Mouse (Mus musculus): Measurements from ENCODE around the gene Soga1.

Soga1 gene

GRCm38 (mm10) chr2:156987316-156987715 lies 91.7 kb downstream of the Soga1 start:
- no peak for DNase-seq (ENCODE audit: low spot score in 2 of 2)

- no peak for DNase-seq (ENCODE audit: low spot score in 2 of 2)
Observed at GRCm38 (mm10) chr2:156982864-156983263, 96.2 kb downstream of the Soga1 start.

- no peak for DNase-seq (ENCODE audit: low spot score in 2 of 2)
Observed at GRCm38 (mm10) chr2:156981291-156981690, 97.8 kb downstream of the Soga1 start.

- no peak for DNase-seq (ENCODE audit: low spot score in 2 of 2)
Observed at GRCm38 (mm10) chr2:156980059-156980458, 99.0 kb downstream of the Soga1 start.

- no peak for DNase-seq (ENCODE audit: low spot score in 2 of 2)
Observed at GRCm38 (mm10) chr2:156976711-156977110, 102.3 kb downstream of the Soga1 start.

- DNase-seq (ENCODE audit: low spot score in 2 of 2) = peak; percentile 16 to 32
Observed at GRCm38 (mm10) chr2:156974967-156975366, 104.1 kb downstream of the Soga1 start.

GRCm38 (mm10) chr2:156973316-156974100 lies 105.5 kb downstream of the Soga1 start:
- no peak for DNase-seq (ENCODE audit: low spot score in 2 of 2)

GRCm38 (mm10) chr2:156970253-156970652 lies 108.8 kb downstream of the Soga1 start:
- DNase-seq (ENCODE audit: low spot score in 2 of 2) = peak; percentile 25 to 35

- no peak for DNase-seq (ENCODE audit: low spot score in 2 of 2)
Observed at GRCm38 (mm10) chr2:156968501-156968900, 110.6 kb downstream of the Soga1 start.

- DNase-seq (ENCODE audit: low spot score in 2 of 2) = no peak
Observed at GRCm38 (mm10) chr2:156967388-156967787, 111.7 kb downstream of the Soga1 start.

Measured in thymus, postnatal 10 days (tissue).